Mouse (Mus musculus): ENCODE results near the gene Tnni3k.

Tnni3k gene

GRCm38 (mm10) chr3:154755225-154755624, 300.0 kb downstream of the Tnni3k start:
- DNase-seq, result no peak

- DNase-seq, result no peak
Observed at GRCm38 (mm10) chr3:154754505-154754904, 300.7 kb downstream of the Tnni3k start.

GRCm38 (mm10) chr3:154744317-154744716, 310.9 kb downstream of the Tnni3k start:
- no peak for DNase-seq

GRCm38 (mm10) chr3:154742927-154743326, 312.3 kb downstream of the Tnni3k start:
- no peak for DNase-seq

- no peak for DNase-seq
Observed at GRCm38 (mm10) chr3:154741496-154741895, 313.7 kb downstream of the Tnni3k start.
